In genomic region chr13:12394609-12395505, GRCm38 (mm10) we compare ENCODE assay signal across 8 mouse cellular contexts. TPM values are rescaled to one million over a fixed set of nuclear protein-coding genes. Genes with fewer than 3 reads are reported as not detected.
DNase-seq lines count a peak whose midpoint lies in the region; ATAC-seq and TF ChIP-seq lines count a peak whose summit lies in the region.

Gene Heatr1, plus strand, starts transcription at chr13:12395027.

- peak; percentile 41; the same call in 1 of the 2 replicates for TF ChIP-seq POLR2A in lung, adult 2 months (IDR thresholded peaks at IDR 0.05; ENCODE audit: borderline replicate concordance, extremely low read depth, low read depth, low read length)

- H3K27me3 ChIP-seq in forebrain, embryonic 15.5 days = no peaks in the 10 kb centered on the region

- WGBS in forebrain, embryonic 15.5 days = under 1% methylated on average over 43 of the region's 43 CpGs
- under 1% methylated on average over 43 of the region's 43 CpGs for WGBS in lung, adult 2 months

- peak within 1 kb of the TSS; percentile 91 for H3K4me2 ChIP-seq in forebrain, embryonic 15.5 days (replicated peaks)

- DNase-seq in ES-E14 (ENCODE audit: low read depth, low spot score) = peak; percentile 100
- DNase-seq in cerebellum, adult 11-12 months = peak; percentile 95
- DNase-seq in heart, postnatal 25 days (ENCODE audit: low spot score) = peak; percentile 93
- DNase-seq in layer of hippocampus, adult 18-20 months (ENCODE audit: low spot score in 2 of 2) = peak; percentile 90 to 97
- DNase-seq in lung, adult 2 months = peak; percentile 93
- peak; percentile 93 to 98 for DNase-seq in thymus, adult 18-20 months

- no peak for TF ChIP-seq CTCF in lung, adult 2 months (IDR thresholded peaks at IDR 0.05; ENCODE audit: insufficient read depth, low read length)

- intact Hi-C loops in heart, postnatal 25 days (cut with DNase I) = loop anchor here (2.0 to 5.0 kb wide), 2 partner anchors 67 to 136 kb away; partner anchors contain the start of genes Lgals8 and Mtr

- H3K9me3 ChIP-seq in ES-E14 (ENCODE audit: control insufficient read depth, insufficient read depth, low read depth, low read length) = no peaks in the 10 kb centered on the region
- H3K9me3 ChIP-seq in forebrain, embryonic 15.5 days = no peaks in the 10 kb centered on the region

- peaks cover 7% of the 10 kb centered on the region for H3K36me3 ChIP-seq in ES-E14 (ENCODE audit: control insufficient read depth, insufficient read depth, low read length, poor library complexity, severe bottlenecking)
- peaks cover 19% of the 10 kb centered on the region for H3K36me3 ChIP-seq in forebrain, embryonic 15.5 days

- peak within 1 kb of the TSS; percentile 69 for H3K27ac ChIP-seq in ES-E14 (ENCODE audit: insufficient read depth, low read depth, low read length, poor library complexity, severe bottlenecking)
- H3K27ac ChIP-seq in forebrain, embryonic 15.5 days (replicated peaks) = peak within 1 kb of the TSS; percentile 71

- peak; percentile 97 for ATAC-seq in forebrain, embryonic 15.5 days (replicated peaks)
- ATAC-seq in neutrophil, adult 5-6 weeks (ENCODE audit: extremely low read depth, insufficient number of reproducible peaks, low FRiP score, poor library complexity, severe bottlenecking) = peak; percentile 95

- H3K4me1 ChIP-seq in ES-E14 (ENCODE audit: control insufficient read depth in 2 of 2, insufficient read depth in 2 of 2, low read length in 2 of 2, poor library complexity in 1 of 2) = no peaks in the 10 kb centered on the region
- peaks cover 14% of the 10 kb centered on the region for H3K4me1 ChIP-seq in forebrain, embryonic 15.5 days
- H3K4me1 ChIP-seq in lung, adult 2 months (ENCODE audit: control insufficient read depth, insufficient read depth, low read length) = no peaks in the 10 kb centered on the region; the same call in 1 of the 2 replicates

- H3K4me3 ChIP-seq in ES-E14 (ENCODE audit: insufficient read depth in 1 of 2, low read depth in 1 of 2, low read length in 2 of 2, poor library complexity in 1 of 2, severe bottlenecking in 1 of 2) = peak within 1 kb of the TSS; percentile 83 to 98
- peak within 1 kb of the TSS; percentile 90 for H3K4me3 ChIP-seq in forebrain, embryonic 15.5 days
- H3K4me3 ChIP-seq in lung, adult 2 months (replicated peaks; ENCODE audit: extremely low read depth, low read depth, low read length) = peak within 1 kb of the TSS; percentile 98

- peak within 1 kb of the TSS; percentile 96 for H3K9ac ChIP-seq in ES-E14 (ENCODE audit: insufficient read depth, low read depth, low read length, poor library complexity, severe bottlenecking)
- H3K9ac ChIP-seq in forebrain, embryonic 15.5 days (replicated peaks) = peak within 1 kb of the TSS; percentile 52

- in situ Hi-C loops in ES-E14 (cut with MboI; ENCODE audit: low sequenced_read_pairs in 2 of 2, unreplicated experiment in 2 of 2) = no loop called here

TF ChIP-seq in ES-E14, 5 proteins besides CTCF, POLR2A, EP300 and RAD21:
- TF ChIP-seq MAFK (IDR thresholded peaks at IDR 0.05; ENCODE audit: insufficient read depth, low read depth, low read length) (no peak), ZC3H11A (IDR thresholded peaks at IDR 0.05; ENCODE audit: borderline replicate concordance, low read depth, low read length) (no peak), HCFC1 (IDR thresholded peaks at IDR 0.05; ENCODE audit: borderline replicate concordance, insufficient read depth, low read length) (peak; percentile 71; the same call in 1 of the 2 replicates), CHD2 (IDR thresholded peaks at IDR 0.05; ENCODE audit: low read depth, low read length) (no peak), ZNF384 (IDR thresholded peaks at IDR 0.05; ENCODE audit: low read depth, low read length) (no peak)
TF ChIP-seq in ES-E14: peak in this region for 1.

RNA-seq across cellular contexts. Expression of gene Heatr1, which starts in this region (rescaled TPM):
- total RNA-seq in ES-E14 (2012; rRNA removed) = 190 and 244 TPM in 2 replicates
- 13.7 and 15.6 TPM in 2 replicates for polyA plus RNA-seq in forebrain, embryonic 15.5 days (2015; fragmentation: Nextera tagmentation; extraction: Ambion mirVana)
- 10 to 100 TPM; 13.8 to 16.7 TPM for total RNA-seq in heart, postnatal 25 days (2021)
- total RNA-seq in layer of hippocampus, adult 18-20 months (2021) = 10 to 100 TPM; 31.0 to 35.0 TPM
- polyA plus RNA-seq in lung, adult 2 months (2012; rRNA removed) = 21.6 and 23.5 TPM in 2 replicates
- 50.9 and 71.2 TPM in 2 replicates for total RNA-seq in neutrophil, adult 5-6 weeks (2017)

Comparison
In these comparisons a context has a peak if more than half of its experiments do, and no peak if none do; other contexts are left out.
1. Peak in every context shown above with its lines: DNase-seq, ATAC-seq, H3K4me3 ChIP-seq and H3K27ac ChIP-seq.